Mouse (Mus musculus): ENCODE data around the gene Hectd2. TPM values are rescaled to one million over a fixed set of nuclear protein-coding genes. Genes with fewer than 3 reads are reported as not detected.

Hectd2 gene
- polyA plus RNA-seq, 1 experiment from 2014 or later, result 0.35 TPM

DNA sequence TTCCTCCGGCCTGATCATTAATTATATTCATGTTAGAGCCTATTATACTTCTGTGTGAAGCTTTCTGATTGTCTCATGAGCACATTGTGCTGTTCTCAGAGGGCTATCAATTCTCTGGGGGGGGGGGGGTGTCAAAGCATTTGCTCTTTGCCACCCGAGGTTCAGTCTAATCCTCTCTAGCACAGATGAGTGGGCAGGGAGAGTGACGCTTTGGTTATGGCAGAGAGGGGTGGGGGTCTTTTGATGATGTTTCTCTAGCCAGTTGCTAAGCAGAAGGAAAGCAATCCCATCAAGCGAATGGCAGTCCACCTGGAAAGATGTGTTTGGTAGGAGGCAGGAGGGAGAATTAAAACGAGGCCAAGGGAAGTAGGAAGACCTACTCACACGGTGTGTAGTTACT is 18.6 kb upstream of the Hectd2 start:
- Histone ChIP-seq H3K27ac (no peak overlapping the region), H3K4me3 (replicated peaks) (no peak overlapping the region), H3K9me3 (replicated peaks) (no peaks in the 10 kb centered on the region), H3K9ac (no peak overlapping the region), H3K36me3 (no peaks in the 10 kb centered on the region), H3K4me2 (no peak overlapping the region), H3K4me1 (replicated peaks) (peaks cover 19% of the 10 kb centered on the region), H3K27me3 (peaks cover 13% of the 10 kb centered on the region)
- ATAC-seq (ENCODE audit: low read depth), result no peak
- WGBS (ENCODE audit: insufficient replicate concordance), result 44% methylated on average over 6 of the region's 6 CpGs
- no peak for DNase-seq

DNA sequence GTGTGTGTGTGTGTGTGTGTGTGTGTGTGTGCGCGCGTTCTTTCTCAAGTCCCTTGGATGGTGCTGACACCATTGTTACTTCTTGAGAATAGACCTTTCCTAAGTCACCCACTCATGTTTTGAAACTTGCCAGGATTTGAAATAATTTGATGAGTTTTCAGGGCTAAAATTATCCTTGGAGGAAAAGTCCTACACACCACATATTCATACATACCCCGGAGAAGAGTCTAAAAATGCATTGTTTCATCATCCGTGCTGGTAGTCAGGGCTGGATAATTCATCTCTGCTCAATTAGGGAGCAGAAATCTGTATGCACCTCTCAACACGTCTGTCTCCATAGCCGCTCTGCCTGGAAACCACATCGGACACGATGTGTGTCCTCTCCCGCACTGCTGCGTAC is 17.5 kb upstream of the Hectd2 start:
- 81% methylated on average over 11 of the region's 11 CpGs for WGBS (ENCODE audit: insufficient replicate concordance)
- no peak for ATAC-seq (ENCODE audit: low read depth)
- DNase-seq, result no peak

DNA sequence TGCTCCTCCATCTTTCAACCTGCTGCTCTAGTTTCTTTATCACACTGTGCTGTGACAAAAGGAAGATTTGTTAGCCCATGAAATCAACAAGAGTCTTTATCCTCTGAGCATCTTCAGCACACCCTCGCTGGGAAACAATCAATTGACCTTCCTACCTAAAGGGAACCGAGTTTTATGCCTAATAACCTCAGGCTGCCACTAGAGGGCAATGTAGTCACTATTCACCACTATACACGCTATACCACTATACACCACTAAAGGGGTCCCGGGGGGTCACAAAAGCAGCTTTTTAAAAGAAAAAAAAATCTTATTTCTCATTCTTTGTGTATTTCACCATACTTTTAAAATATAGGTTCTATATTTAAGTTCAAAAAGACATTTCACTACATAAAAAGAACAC is 15.9 kb upstream of the Hectd2 start:
- 2% methylated on average over 4 of the region's 4 CpGs for WGBS (ENCODE audit: insufficient replicate concordance)
- peak; percentile 22 for DNase-seq

More for the DNA sequence above, 17.5 kb upstream of the Hectd2 start:
- H3K36me3 ChIP-seq, result no peaks in the 10 kb centered on the region
- H3K4me2 ChIP-seq, result no peak overlapping the region
- H3K27me3 ChIP-seq, result peaks cover 13% of the 10 kb centered on the region
- H3K9me3 ChIP-seq (replicated peaks), result no peaks in the 10 kb centered on the region
- peaks cover 19% of the 10 kb centered on the region for H3K4me1 ChIP-seq (replicated peaks)
- H3K27ac ChIP-seq, result no peak overlapping the region
- H3K4me3 ChIP-seq (replicated peaks), result no peak overlapping the region
- H3K9ac ChIP-seq, result no peak overlapping the region

DNA sequence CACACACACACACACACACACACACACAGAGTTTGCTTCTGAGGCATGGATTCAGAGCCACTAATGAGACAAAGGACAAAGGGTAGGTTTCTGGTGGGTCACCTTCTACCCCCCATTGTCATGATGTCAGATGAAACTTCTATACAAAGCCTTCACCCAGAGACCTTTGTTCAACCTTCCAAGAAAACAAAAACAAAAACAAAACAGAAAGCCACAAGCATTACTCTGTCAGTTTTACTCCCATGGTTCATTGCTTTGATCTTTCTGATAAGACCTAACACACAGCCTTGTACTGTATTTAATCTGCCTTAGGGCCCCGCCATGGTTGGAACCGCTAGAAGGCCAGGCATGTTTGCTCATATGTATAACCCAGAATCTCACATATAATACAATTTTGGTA is 15.1 kb upstream of the Hectd2 start:
- H3K36me3 ChIP-seq, result no peaks in the 10 kb centered on the region
- 79% methylated on average over 2 of the region's 2 CpGs for WGBS (ENCODE audit: insufficient replicate concordance)
- H3K4me3 ChIP-seq (replicated peaks), result no peak overlapping the region
- peaks cover 11% of the 10 kb centered on the region for H3K27me3 ChIP-seq
- no peak overlapping the region for H3K27ac ChIP-seq
- no peak for ATAC-seq (ENCODE audit: low read depth)
- no peak for DNase-seq
- no peak overlapping the region for H3K9ac ChIP-seq
- H3K4me1 ChIP-seq (replicated peaks), result peaks cover 8% of the 10 kb centered on the region
- H3K9me3 ChIP-seq (replicated peaks), result no peaks in the 10 kb centered on the region
- H3K4me2 ChIP-seq, result no peak overlapping the region

More for the DNA sequence above, 15.9 kb upstream of the Hectd2 start:
- 0 out of 2 replicates have a peak, but pooled peaks have one; percentile 39 for ATAC-seq (ENCODE audit: low read depth)
- Histone ChIP-seq H3K27ac (no peak overlapping the region), H3K27me3 (peaks cover 12% of the 10 kb centered on the region), H3K9me3 (replicated peaks) (no peaks in the 10 kb centered on the region), H3K4me3 (replicated peaks) (no peak overlapping the region), H3K4me2 (no peak overlapping the region), H3K9ac (no peak overlapping the region), H3K36me3 (no peaks in the 10 kb centered on the region), H3K4me1 (replicated peaks) (peaks cover 14% of the 10 kb centered on the region)

DNA sequence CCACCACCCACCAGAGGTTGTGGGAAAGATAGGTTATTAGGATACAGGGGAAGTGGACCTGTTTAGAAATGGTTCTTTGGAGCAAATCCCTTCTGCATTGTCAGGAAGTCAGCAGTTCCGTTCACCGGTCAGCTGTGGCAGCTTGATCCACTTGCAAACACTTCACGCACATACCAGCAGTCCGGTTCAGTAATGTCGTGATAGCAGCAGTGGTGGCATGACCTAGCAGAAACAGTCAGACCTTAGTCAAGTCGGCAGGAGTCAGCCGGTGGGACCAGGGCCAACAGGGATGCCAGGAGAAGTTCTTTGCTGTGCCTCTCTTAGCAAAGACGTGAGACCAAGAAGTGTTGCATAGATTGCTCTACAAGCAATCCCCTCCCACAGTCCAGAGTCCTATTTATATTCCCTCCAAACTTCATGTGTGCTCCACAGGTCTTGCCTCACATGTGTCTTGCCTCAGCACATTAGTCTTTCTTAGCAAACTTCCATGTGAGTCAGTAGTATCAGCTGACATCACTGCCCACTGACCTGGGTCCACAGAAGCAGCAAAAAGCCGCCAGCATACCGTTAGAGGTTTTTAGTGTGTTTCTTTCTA is 14.3 kb upstream of the Hectd2 start:
- no peak overlapping the region for H3K4me3 ChIP-seq (replicated peaks)
- 0 out of 2 replicates have a peak, but pooled peaks cover under 1% of the 10 kb centered on the region for H3K4me1 ChIP-seq (replicated peaks)
- WGBS (ENCODE audit: insufficient replicate concordance), result 46% methylated on average over 10 of the region's 10 CpGs
- H3K9me3 ChIP-seq (replicated peaks), result no peaks in the 10 kb centered on the region
- H3K36me3 ChIP-seq, result no peaks in the 10 kb centered on the region
- DNase-seq (no peak), ATAC-seq (ENCODE audit: low read depth) (no peak)
- peaks cover 11% of the 10 kb centered on the region for H3K27me3 ChIP-seq
- no peak overlapping the region for H3K4me2 ChIP-seq
- no peak overlapping the region for H3K9ac ChIP-seq
- no peak overlapping the region for H3K27ac ChIP-seq

DNA sequence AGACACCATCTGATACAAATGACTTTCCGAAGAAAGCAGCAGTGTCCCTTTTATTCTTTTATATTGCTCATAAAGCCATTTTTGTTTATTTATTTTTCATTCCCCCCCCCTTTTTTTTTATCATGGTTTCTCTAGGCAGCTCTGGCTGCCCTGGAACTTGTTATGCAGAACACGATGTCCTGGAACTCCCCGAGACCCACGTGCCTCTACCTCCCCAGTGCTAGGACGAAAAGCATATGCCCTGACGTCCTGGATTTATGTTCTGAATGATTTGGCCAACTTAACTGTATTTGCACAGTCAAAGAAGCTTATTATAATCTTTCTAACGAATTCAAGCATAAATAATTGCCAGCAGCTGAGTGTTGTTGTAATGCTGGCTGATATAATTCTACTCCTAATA is 13.7 kb upstream of the Hectd2 start:
- H3K4me3 ChIP-seq (replicated peaks), result no peak overlapping the region
- WGBS (ENCODE audit: insufficient replicate concordance), result 63% methylated on average over 7 of the region's 7 CpGs
- ATAC-seq (ENCODE audit: low read depth) (no peak), DNase-seq (no peak)
- no peaks in the 10 kb centered on the region for H3K36me3 ChIP-seq
- no peaks in the 10 kb centered on the region for H3K4me1 ChIP-seq (replicated peaks)
- H3K27ac ChIP-seq, result no peak overlapping the region
- peaks cover 11% of the 10 kb centered on the region for H3K27me3 ChIP-seq
- H3K9ac ChIP-seq, result no peak overlapping the region
- no peaks in the 10 kb centered on the region for H3K9me3 ChIP-seq (replicated peaks)
- H3K4me2 ChIP-seq, result no peak overlapping the region

DNA sequence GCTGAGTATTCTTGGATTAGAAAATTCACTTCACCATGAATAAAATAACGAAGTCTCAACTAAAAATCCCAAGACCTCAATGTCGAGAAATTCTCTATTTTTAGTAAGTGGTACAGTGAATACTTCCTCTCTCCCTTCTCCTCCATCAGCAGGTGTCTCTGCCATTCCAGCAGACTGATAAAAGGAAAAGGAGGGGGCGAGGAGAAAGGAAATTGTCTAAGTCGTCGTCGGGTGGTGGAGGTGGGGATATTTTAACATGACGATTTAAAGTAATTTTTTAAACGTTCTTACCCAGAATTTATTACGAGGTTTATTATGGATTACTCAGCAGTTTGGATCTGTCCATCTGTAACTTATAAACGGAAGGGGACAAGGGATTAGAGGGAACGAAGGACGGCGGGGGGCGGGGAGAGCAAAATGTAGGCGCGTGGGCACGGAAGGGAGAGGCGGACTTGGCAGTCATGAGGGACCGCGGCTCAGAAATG is 836 bp upstream of the Hectd2 start:
- Histone ChIP-seq H3K36me3 (no peaks in the 10 kb centered on the region), H3K27me3 (peaks cover 43% of the 10 kb centered on the region), H3K27ac (no peak overlapping the region), H3K9me3 (replicated peaks) (no peaks in the 10 kb centered on the region), H3K9ac (peak overlapping the region; percentile 76), H3K4me1 (replicated peaks) (peaks cover 11% of the 10 kb centered on the region), H3K4me3 (replicated peaks) (peak overlapping the region; percentile 74), H3K4me2 (peak overlapping the region; percentile 96)
- ATAC-seq (ENCODE audit: low read depth), result no peak
- 4% methylated on average over 20 of the region's 20 CpGs for WGBS (ENCODE audit: insufficient replicate concordance)
- DNase-seq, result no peak

DNA sequence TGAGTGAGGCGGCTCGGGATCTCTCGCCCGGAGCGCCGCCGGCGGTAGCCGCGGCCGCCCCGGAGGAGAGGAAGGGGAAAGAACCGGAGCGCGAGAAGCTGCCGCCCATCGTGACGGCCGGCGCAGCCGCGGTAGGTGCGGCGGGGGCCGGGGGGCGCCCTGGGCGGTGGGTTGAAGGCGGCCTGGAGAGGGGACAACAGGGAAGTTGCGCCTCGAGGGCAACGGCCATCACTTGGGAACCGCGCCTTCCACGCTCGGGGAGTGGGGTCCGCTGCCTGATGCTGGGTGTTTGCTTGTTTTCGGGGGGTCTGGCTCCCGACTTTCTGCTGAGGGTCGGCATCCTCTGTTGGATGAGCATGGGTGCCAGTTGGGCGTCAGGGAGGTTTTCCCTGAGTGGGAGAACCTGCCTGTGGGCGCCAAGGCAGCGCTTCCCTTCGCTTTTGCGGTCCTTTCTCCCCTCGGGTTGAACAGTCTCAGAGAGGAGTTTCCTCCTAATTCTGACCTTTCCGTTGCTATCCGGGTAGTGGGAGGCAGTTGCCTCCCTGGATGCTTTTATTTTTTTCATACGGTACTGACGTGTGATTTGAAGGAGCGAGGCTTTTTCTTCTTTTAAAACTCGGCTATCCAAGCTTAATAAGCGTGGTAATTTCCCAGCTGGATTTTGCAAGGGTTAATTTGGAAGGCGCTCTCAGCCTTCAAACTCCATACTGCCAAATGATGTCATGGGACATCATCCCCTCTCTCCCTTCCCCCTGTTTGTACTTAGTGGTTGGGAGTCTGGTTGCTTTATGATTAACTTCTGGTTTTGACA is 551 bp downstream of the Hectd2 start:
- H3K36me3 ChIP-seq, result no peaks in the 10 kb centered on the region
- DNase-seq (peak; percentile 18), ATAC-seq (ENCODE audit: low read depth) (no peak; the same call in 1 of the 2 replicates)
- H3K4me2 ChIP-seq, result peak overlapping the region; percentile 96
- H3K4me3 ChIP-seq (replicated peaks), result peak overlapping the region; percentile 74
- WGBS (ENCODE audit: insufficient replicate concordance), result under 1% methylated on average over 51 of the region's 53 CpGs
- H3K27ac ChIP-seq, result no peak overlapping the region
- H3K9me3 ChIP-seq (replicated peaks), result no peaks in the 10 kb centered on the region
- peak overlapping the region; percentile 79 for H3K9ac ChIP-seq
- peaks cover 43% of the 10 kb centered on the region for H3K27me3 ChIP-seq
- peaks cover 11% of the 10 kb centered on the region for H3K4me1 ChIP-seq (replicated peaks)

DNA sequence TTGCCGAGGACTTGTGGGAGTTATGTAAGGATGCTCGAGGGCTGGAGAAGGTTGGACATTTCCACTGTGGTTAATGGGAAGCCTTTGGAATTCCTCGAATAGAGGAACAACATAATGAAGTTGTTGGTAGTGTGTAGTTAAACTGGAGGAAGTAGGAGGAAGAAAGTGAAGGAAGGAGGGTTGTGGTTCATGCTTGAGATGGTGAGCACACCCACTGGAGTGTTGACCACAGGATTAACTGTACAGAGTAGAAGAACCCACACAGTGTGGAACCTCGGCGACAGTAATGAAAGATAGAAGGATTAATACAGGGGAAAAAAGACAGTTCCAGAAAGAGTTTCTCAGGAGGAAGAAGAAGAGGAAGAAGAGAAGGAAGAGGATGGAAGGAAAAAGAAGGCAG is 4.9 kb downstream of the Hectd2 start:
- no peak overlapping the region for H3K27ac ChIP-seq
- no peak overlapping the region for H3K4me3 ChIP-seq (replicated peaks)
- no peaks in the 10 kb centered on the region for H3K36me3 ChIP-seq
- no peaks in the 10 kb centered on the region for H3K9me3 ChIP-seq (replicated peaks)
- DNase-seq, result no peak
- peaks cover 7% of the 10 kb centered on the region for H3K4me1 ChIP-seq (replicated peaks)
- H3K27me3 ChIP-seq, result peaks cover 15% of the 10 kb centered on the region
- H3K9ac ChIP-seq, result no peak overlapping the region
- 36% methylated on average over 5 of the region's 5 CpGs for WGBS (ENCODE audit: insufficient replicate concordance)
- H3K4me2 ChIP-seq, result no peak overlapping the region
- no peak for ATAC-seq (ENCODE audit: low read depth)

DNA sequence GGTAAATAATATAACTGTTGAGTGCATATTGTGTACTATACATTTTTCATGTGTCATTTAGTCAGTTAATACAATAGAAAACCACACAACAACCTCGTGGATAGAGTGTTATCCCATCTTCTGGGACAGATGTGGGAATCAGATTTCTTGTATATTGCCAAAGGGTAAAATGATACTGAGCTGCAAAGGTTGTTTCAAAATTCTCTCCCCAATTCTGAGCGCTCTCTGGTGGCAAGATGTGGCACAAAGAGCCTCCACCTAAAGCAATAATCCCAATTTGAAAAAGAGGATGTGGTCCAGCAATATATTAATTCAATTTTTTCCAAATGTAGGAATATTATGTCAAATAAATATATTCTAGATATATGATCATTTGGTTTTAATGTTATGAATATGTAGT is 5.7 kb downstream of the Hectd2 start:
- WGBS (ENCODE audit: insufficient replicate concordance), result 30% methylated on average over 2 of the region's 2 CpGs
- H3K4me3 ChIP-seq (replicated peaks), result no peak overlapping the region
- DNase-seq (no peak), ATAC-seq (ENCODE audit: low read depth) (no peak)
- peaks cover 7% of the 10 kb centered on the region for H3K27me3 ChIP-seq
- H3K9me3 ChIP-seq (replicated peaks), result no peaks in the 10 kb centered on the region
- no peak overlapping the region for H3K9ac ChIP-seq
- no peaks in the 10 kb centered on the region for H3K36me3 ChIP-seq
- peaks cover 2% of the 10 kb centered on the region; the same call in 1 of the 2 replicates for H3K4me1 ChIP-seq (replicated peaks)
- no peak overlapping the region for H3K27ac ChIP-seq
- H3K4me2 ChIP-seq, result no peak overlapping the region

DNA sequence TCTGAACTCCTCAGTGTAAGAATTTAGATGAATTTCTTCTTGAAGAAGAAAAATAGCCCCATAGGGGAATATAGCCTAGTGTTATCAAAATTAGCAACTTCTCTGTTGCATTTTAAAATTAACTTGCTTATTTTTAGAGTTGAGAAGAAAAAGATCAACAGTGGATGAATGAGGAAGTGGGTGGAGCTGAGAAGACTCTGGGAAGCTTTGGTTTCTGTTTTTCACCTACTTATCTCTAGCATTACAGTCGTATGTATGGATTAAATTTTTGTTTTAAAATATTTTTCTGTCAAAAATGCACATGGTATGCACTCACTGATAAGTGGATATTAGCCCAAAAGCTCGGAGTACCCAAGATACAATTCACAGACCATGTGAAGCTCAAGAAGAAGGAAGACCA is 6.7 kb downstream of the Hectd2 start:
- Histone ChIP-seq H3K4me2 (no peak overlapping the region), H3K4me1 (replicated peaks) (no peaks in the 10 kb centered on the region), H3K9ac (no peak overlapping the region), H3K27me3 (no peaks in the 10 kb centered on the region), H3K9me3 (replicated peaks) (no peaks in the 10 kb centered on the region), H3K4me3 (replicated peaks) (no peak overlapping the region), H3K27ac (no peak overlapping the region), H3K36me3 (no peaks in the 10 kb centered on the region)
- WGBS (ENCODE audit: insufficient replicate concordance), result 15% methylated on average over 2 of the region's 2 CpGs
- ATAC-seq (ENCODE audit: low read depth) (no peak), DNase-seq (no peak)
